Mouse (Mus musculus): ENCODE results near the gene Tomm40l.

Tomm40l gene

GRCm38 (mm10) chr1:171223796-171224195 is 1.5 kb upstream of the Tomm40l start:
- DNase-seq, result no peak

GRCm38 (mm10) chr1:171223168-171223567 is 854 bp upstream of the Tomm40l start:
- peak; percentile 19 for DNase-seq

- no peak for DNase-seq
These were observed 777 bp downstream of the Tomm40l start for GRCm38 (mm10) chr1:171221281-171222193.

GRCm38 (mm10) chr1:171220871-171221270 is 1.4 kb downstream of the Tomm40l start:
- DNase-seq, result peak; percentile 82

GRCm38 (mm10) chr1:171216241-171216955 is 5.9 kb downstream of the Tomm40l start:
- no peak for DNase-seq

GRCm38 (mm10) chr1:171213801-171214496 is 8.4 kb downstream of the Tomm40l start, which contains the start of gene Nr1i3:
TSS of gene Nr1i3 (plus strand) at chr1:171213970.
- no peak for DNase-seq

GRCm38 (mm10) chr1:171212854-171213253 is 9.5 kb downstream of the Tomm40l start:
- DNase-seq, result no peak

GRCm38 (mm10) chr1:171209409-171209808 is 12.9 kb downstream of the Tomm40l start:
- DNase-seq, result no peak

- DNase-seq, result no peak
These were observed 16.4 kb downstream of the Tomm40l start for GRCm38 (mm10) chr1:171205704-171206493.

GRCm38 (mm10) chr1:171204249-171204644 is 18.1 kb downstream of the Tomm40l start:
- DNase-seq, result no peak

- no peak for DNase-seq
These were observed 18.7 kb downstream of the Tomm40l start for GRCm38 (mm10) chr1:171203471-171204248.

- no peak for DNase-seq
These were observed 21.5 kb downstream of the Tomm40l start for GRCm38 (mm10) chr1:171200769-171201168.

GRCm38 (mm10) chr1:171199532-171199931 is 22.8 kb downstream of the Tomm40l start:
- DNase-seq, result no peak

GRCm38 (mm10) chr1:171195887-171196397 is 26.4 kb downstream of the Tomm40l start, which contains the start of gene Pcp4l1:
TSS of gene Pcp4l1 (minus strand) at chr1:171196268.
- no peak for DNase-seq

GRCm38 (mm10) chr1:171195046-171195822 is 27.1 kb downstream of the Tomm40l start:
- no peak for DNase-seq

- no peak for DNase-seq
These were observed 28.1 kb downstream of the Tomm40l start for GRCm38 (mm10) chr1:171193911-171194830.

GRCm38 (mm10) chr1:171193093-171193840 is 29.0 kb downstream of the Tomm40l start:
- no peak for DNase-seq

- DNase-seq, result no peak
These were observed 30.0 kb downstream of the Tomm40l start for GRCm38 (mm10) chr1:171192283-171192682.

Measured in thymus, postnatal 14 days (tissue).